Mouse (Mus musculus) liver, embryonic 13.5 days (tissue): ENCODE data around the gene Dnah5. TPM values are rescaled to one million over a fixed set of nuclear protein-coding genes. Genes with fewer than 3 reads are reported as not detected.

ENCODE experiments used
- ATAC-seq: fragments of 200-750 bp; cut with Nextera tagmentation; 2 replicates; pipeline ENCODE4 v1.8.0; 2017; ENCODE audit warnings: low read depth, mild to moderate bottlenecking, moderate number of reproducible peaks, moderate library complexity
- DNase-seq: peaks from one replicate; pipeline ENCODE4 v3.0.0; 2022
- H3K27ac ChIP-seq: fragments of 300-500 bp; sonication (generic); 2 replicates; pipeline ENCODE4 v1.5.1; 2015; ENCODE audit warnings: moderate library complexity, mild to moderate bottlenecking, inconsistent platforms
- H3K27me3 ChIP-seq: fragments of 300-500 bp; sonication (generic); 2 replicates; pipeline ENCODE4 v1.6.1; 2015; ENCODE audit warnings: mild to moderate bottlenecking, inconsistent platforms
- H3K36me3 ChIP-seq: fragments of 300-500 bp; sonication (generic); 2 replicates; pipeline ENCODE4 v1.6.1; 2015; ENCODE audit warnings: mild to moderate bottlenecking, inconsistent platforms
- H3K4me1 ChIP-seq: fragments of 300-500 bp; sonication (generic); replicated peaks from 2 replicates; pipeline ENCODE4 v1.6.1; 2015; ENCODE audit warnings: inconsistent platforms
- H3K4me2 ChIP-seq: fragments of 300-500 bp; sonication (generic); 2 replicates; pipeline ENCODE4 v1.6.1; 2015; ENCODE audit warnings: inconsistent platforms, mild to moderate bottlenecking, moderate library complexity
- H3K4me3 ChIP-seq: fragments of 300-500 bp; sonication (generic); replicated peaks from 2 replicates; pipeline ENCODE4 v1.5.1; 2015; ENCODE audit warnings: mild to moderate bottlenecking, inconsistent platforms
- H3K9ac ChIP-seq: fragments of 300-500 bp; sonication (generic); 2 replicates; pipeline ENCODE4 v1.6.1; 2015; ENCODE audit warnings: mild to moderate bottlenecking, inconsistent platforms
- H3K9me3 ChIP-seq: fragments of 300-500 bp; sonication (generic); replicated peaks from 2 replicates; pipeline ENCODE4 v1.6.1; 2016; ENCODE audit warnings: inconsistent platforms
- WGBS: fragments of 180-500 bp; shearing (Covaris S2); methylation state at CpG from one replicate; pipeline ENCODE4 v1.1.7; 2015; ENCODE audit not compliant: insufficient replicate concordance; 5-methylcytosine and 5-hydroxymethylcytosine counted together
- polyA plus RNA-seq: library from polyadenylated mRNA; unstranded; fragments of >200 nt; fragmentation: Nextera tagmentation; extraction: Ambion mirVana; gene quantifications from 2 replicates; pipeline ENCODE4 v1.2.1, GENCODE M21; 2015

The Dnah5 gene
- polyA plus RNA-seq, 1 experiment from 2014 or later, result under 0.01 TPM

GRCm38 (mm10) chr15:28187472-28188360 lies 15.8 kb upstream of the Dnah5 start:
- Histone ChIP-seq H3K4me1 (no peaks in the 10 kb centered on the region), H3K27me3 (no peaks in the 10 kb centered on the region), H3K4me3 (no peak overlapping the region), H3K4me2 (no peak overlapping the region), H3K9me3 (no peaks in the 10 kb centered on the region), H3K9ac (no peak overlapping the region), H3K36me3 (no peaks in the 10 kb centered on the region), H3K27ac (no peak overlapping the region)
- 16% methylated on average over 22 of the region's 22 CpGs for WGBS
- peak; percentile 16 for DNase-seq
- ATAC-seq, result no peak

GRCm38 (mm10) chr15:28188361-28189011 lies 15.1 kb upstream of the Dnah5 start:
- DNase-seq, result no peak
- H3K9me3 ChIP-seq, result no peaks in the 10 kb centered on the region
- whole genome bisulfite sequencing, result 51% methylated on average over 11 of the region's 11 CpGs

GRCm38 (mm10) chr15:28189668-28190067 lies 13.9 kb upstream of the Dnah5 start:
- Histone ChIP-seq H3K4me2 (no peak overlapping the region), H3K4me3 (no peak overlapping the region), H3K4me1 (no peaks in the 10 kb centered on the region), H3K9me3 (no peaks in the 10 kb centered on the region), H3K9ac (no peak overlapping the region), H3K27me3 (no peaks in the 10 kb centered on the region), H3K36me3 (no peaks in the 10 kb centered on the region), H3K27ac (no peak overlapping the region)
- DNase-seq (no peak), ATAC-seq (no peak)
- WGBS, result 23% methylated on average over 12 of the region's 12 CpGs

More at GRCm38 (mm10) chr15:28188361-28189011, 15.1 kb upstream of the Dnah5 start:
- no peak overlapping the region for H3K27ac ChIP-seq
- H3K9ac ChIP-seq, result no peak overlapping the region
- no peak overlapping the region for H3K4me3 ChIP-seq
- H3K4me2 ChIP-seq, result no peak overlapping the region
- no peaks in the 10 kb centered on the region for H3K27me3 ChIP-seq
- H3K4me1 ChIP-seq, result no peaks in the 10 kb centered on the region
- H3K36me3 ChIP-seq, result no peaks in the 10 kb centered on the region
- no peak for ATAC-seq

- ATAC-seq, result no peak
- H3K27me3 ChIP-seq, result no peaks in the 10 kb centered on the region
- H3K27ac ChIP-seq, result no peak overlapping the region
- no peak for DNase-seq
- H3K9ac ChIP-seq, result no peak overlapping the region
- no peaks in the 10 kb centered on the region for H3K36me3 ChIP-seq
- no peak overlapping the region for H3K4me2 ChIP-seq
- H3K4me3 ChIP-seq, result no peak overlapping the region
- H3K9me3 ChIP-seq, result no peaks in the 10 kb centered on the region
- 50% methylated on average over 4 of the region's 4 CpGs for WGBS
- H3K4me1 ChIP-seq, result no peaks in the 10 kb centered on the region
Measured at GRCm38 (mm10) chr15:28198609-28199008, 4.9 kb upstream of the Dnah5 start.

- no peak for ATAC-seq
- no peak overlapping the region for H3K4me2 ChIP-seq
- H3K9ac ChIP-seq, result no peak overlapping the region
- H3K4me3 ChIP-seq, result no peak overlapping the region
- WGBS, result 50% methylated on average over 3 of the region's 3 CpGs
- H3K36me3 ChIP-seq, result no peaks in the 10 kb centered on the region
- H3K9me3 ChIP-seq, result no peaks in the 10 kb centered on the region
- no peaks in the 10 kb centered on the region for H3K27me3 ChIP-seq
- DNase-seq, result no peak
- H3K4me1 ChIP-seq, result no peaks in the 10 kb centered on the region
- no peak overlapping the region for H3K27ac ChIP-seq
Measured at GRCm38 (mm10) chr15:28204626-28205025, 1.1 kb downstream of the Dnah5 start.

- DNase-seq (no peak), ATAC-seq (no peak)
- no peak overlapping the region for H3K9ac ChIP-seq
- H3K9me3 ChIP-seq, result no peaks in the 10 kb centered on the region
- no peaks in the 10 kb centered on the region for H3K36me3 ChIP-seq
- H3K4me1 ChIP-seq, result no peaks in the 10 kb centered on the region
- no peak overlapping the region for H3K4me2 ChIP-seq
- no peak overlapping the region for H3K27ac ChIP-seq
- H3K4me3 ChIP-seq, result no peak overlapping the region
- WGBS, result 31% methylated on average over 2 of the region's 2 CpGs
- no peaks in the 10 kb centered on the region for H3K27me3 ChIP-seq
Measured at GRCm38 (mm10) chr15:28207545-28207944, 4.0 kb downstream of the Dnah5 start.

GRCm38 (mm10) chr15:28213057-28213456 lies 9.5 kb downstream of the Dnah5 start:
- no peaks in the 10 kb centered on the region for H3K36me3 ChIP-seq
- H3K27ac ChIP-seq, result no peak overlapping the region
- DNase-seq, result no peak
- WGBS, result 71% methylated on average over 5 of the region's 5 CpGs
- no peak overlapping the region for H3K4me3 ChIP-seq
- H3K4me1 ChIP-seq, result no peaks in the 10 kb centered on the region
- no peak overlapping the region for H3K4me2 ChIP-seq
- H3K27me3 ChIP-seq, result no peaks in the 10 kb centered on the region
- no peak overlapping the region for H3K9ac ChIP-seq
- no peaks in the 10 kb centered on the region for H3K9me3 ChIP-seq
- ATAC-seq, result no peak

- Histone ChIP-seq H3K4me2 (no peak overlapping the region), H3K9me3 (no peaks in the 10 kb centered on the region), H3K9ac (no peak overlapping the region), H3K27ac (no peak overlapping the region), H3K4me3 (no peak overlapping the region), H3K27me3 (no peaks in the 10 kb centered on the region), H3K4me1 (no peaks in the 10 kb centered on the region), H3K36me3 (no peaks in the 10 kb centered on the region)
- DNase-seq, result no peak
- 58% methylated on average over 8 of the region's 8 CpGs for WGBS
- ATAC-seq, result no peak
Measured at GRCm38 (mm10) chr15:28216358-28216757, 12.8 kb downstream of the Dnah5 start.

GRCm38 (mm10) chr15:28227316-28227715 lies 23.8 kb downstream of the Dnah5 start:
- H3K27ac ChIP-seq, result no peak overlapping the region
- no peaks in the 10 kb centered on the region for H3K36me3 ChIP-seq
- no peaks in the 10 kb centered on the region for H3K9me3 ChIP-seq
- ATAC-seq (no peak), DNase-seq (no peak)
- no peak overlapping the region for H3K4me2 ChIP-seq
- no peaks in the 10 kb centered on the region for H3K4me1 ChIP-seq
- no peak overlapping the region for H3K9ac ChIP-seq
- H3K27me3 ChIP-seq, result no peaks in the 10 kb centered on the region
- no peak overlapping the region for H3K4me3 ChIP-seq
- WGBS, result 29% methylated on average over 3 of the region's 3 CpGs

GRCm38 (mm10) chr15:28260250-28260649 lies 56.7 kb downstream of the Dnah5 start:
- Histone ChIP-seq H3K9ac (no peak overlapping the region), H3K4me2 (no peak overlapping the region), H3K9me3 (no peaks in the 10 kb centered on the region), H3K36me3 (no peaks in the 10 kb centered on the region), H3K4me3 (no peak overlapping the region), H3K27ac (no peak overlapping the region), H3K4me1 (no peaks in the 10 kb centered on the region), H3K27me3 (no peaks in the 10 kb centered on the region)
- DNase-seq (no peak), ATAC-seq (no peak)
- 64% methylated on average over 1 of the region's 1 CpGs for WGBS

GRCm38 (mm10) chr15:28299438-28299837 lies 95.9 kb downstream of the Dnah5 start:
- no peak overlapping the region for H3K9ac ChIP-seq
- H3K27ac ChIP-seq, result no peak overlapping the region
- no peak for ATAC-seq
- DNase-seq, result no peak
- no peaks in the 10 kb centered on the region for H3K36me3 ChIP-seq
- H3K9me3 ChIP-seq, result no peaks in the 10 kb centered on the region
- no peaks in the 10 kb centered on the region for H3K4me1 ChIP-seq
- H3K4me2 ChIP-seq, result no peak overlapping the region
- 57% methylated on average over 4 of the region's 4 CpGs for WGBS
- H3K27me3 ChIP-seq, result no peaks in the 10 kb centered on the region
- H3K4me3 ChIP-seq, result no peak overlapping the region
